ENCODE assay signal across 8 mouse cellular contexts in the genomic region with DNA sequence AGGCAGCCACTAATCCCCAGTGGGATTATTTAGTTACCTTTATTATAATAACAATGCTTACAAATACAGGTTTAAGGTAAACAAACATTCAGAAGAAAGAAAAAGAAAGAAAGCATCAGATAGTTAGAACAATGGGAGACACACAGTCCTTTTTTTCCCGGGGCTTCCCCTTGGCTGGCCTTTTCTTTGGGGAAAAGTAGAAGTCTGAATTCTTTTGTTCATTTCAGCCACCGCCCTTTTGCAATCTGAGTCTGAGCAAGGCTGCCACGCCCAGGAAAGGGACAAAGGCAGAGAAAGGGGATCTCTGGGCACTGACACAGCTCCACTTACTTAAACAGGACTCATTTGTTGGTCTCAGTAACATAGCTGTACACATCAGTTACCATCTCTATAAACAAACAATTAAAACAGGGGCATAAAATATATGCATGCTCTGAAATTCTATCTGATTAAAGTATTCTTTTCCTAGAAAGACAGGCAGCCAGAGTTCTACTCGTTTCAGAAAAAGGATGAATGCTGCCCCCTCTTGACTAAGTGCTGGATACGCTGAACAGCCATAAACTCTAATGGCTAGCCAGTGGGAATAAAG.
DNase-seq lines count a peak whose midpoint lies in the region; ATAC-seq lines count a peak whose summit lies in the region.

No protein-coding gene starts in this region.

- ATAC-seq in embryonic facial prominence, embryonic 15.5 days (ENCODE audit: insufficient number of reproducible peaks, low FRiP score, low TSS enrichment, low read depth) = peak; percentile 80

- intact Hi-C loops in heart, postnatal 14 days (cut with DNase I) = loop anchor here (2.0 to 10.0 kb wide), 3 partner anchors 107 to 591 kb away; no protein-coding TSS in a partner anchor

- H3K9me3 ChIP-seq in embryonic facial prominence, embryonic 15.5 days (replicated peaks) = no peaks in the 10 kb centered on the region

- H3K36me3 ChIP-seq in embryonic facial prominence, embryonic 15.5 days = no peaks in the 10 kb centered on the region

- H3K27me3 ChIP-seq in embryonic facial prominence, embryonic 15.5 days = no peaks in the 10 kb centered on the region

- H3K4me2 ChIP-seq in embryonic facial prominence, embryonic 15.5 days (replicated peaks) = 0 out of 2 replicates have a peak overlapping the region, but pooled peaks have one; percentile 1

- H3K27ac ChIP-seq in embryonic facial prominence, embryonic 15.5 days (replicated peaks) = no peak overlapping the region

- H3K4me1 ChIP-seq in embryonic facial prominence, embryonic 15.5 days = 0 out of 2 replicates have a peak, but pooled peaks cover 11% of the 10 kb centered on the region

- H3K9ac ChIP-seq in embryonic facial prominence, embryonic 15.5 days = no peak overlapping the region

- WGBS in embryonic facial prominence, embryonic 15.5 days = 3% methylated on average over 5 of the region's 5 CpGs

- peak; percentile 70 for DNase-seq in 416B (ENCODE audit: low read depth)
- DNase-seq in adrenal gland, postnatal 14 days = peak; percentile 52
- DNase-seq in heart, postnatal 14 days = peak; percentile 9 to 40
- DNase-seq in layer of hippocampus, adult 18-20 months (ENCODE audit: low spot score in 2 of 2) = peak; percentile 32 to 74
- DNase-seq in lung, postnatal 36 days = peak; percentile 70
- DNase-seq in right cerebral cortex, postnatal 4 days = peak; percentile 36
- DNase-seq in spleen, postnatal 10 days (ENCODE audit: low spot score in 2 of 2) = no peak

- H3K4me3 ChIP-seq in embryonic facial prominence, embryonic 15.5 days (replicated peaks) = no peak overlapping the region

Comparison
In these comparisons a context has a peak if more than half of its experiments do, and no peak if none do; other contexts are left out.
1. DNase-seq: peak in 416B (single experiment), adrenal gland, postnatal 14 days (single experiment), heart, postnatal 14 days (2 of 2), layer of hippocampus, adult 18-20 months (2 of 2), lung, postnatal 36 days (single experiment) and right cerebral cortex, postnatal 4 days (single experiment); none in spleen, postnatal 10 days (0 of 2).